16 mouse cellular contexts compared by ENCODE assay signal in genomic region chr13:35764559-35764958, GRCm38 (mm10).
"Had no signal": no experiment of that assay in that cellular context is flagged by ENCODE, and none has a peak within 500 bp of the region (broad histone marks: within the 10 kb centered on the region; RNA-seq: fewer than 3 reads in every experiment).

No protein-coding gene starts in this region.

- H3K4me2 ChIP-seq: limb, embryonic 12.5 days; midbrain, embryonic 12.5 days; neural tube, embryonic 13.5 days had no signal

- H3K27ac ChIP-seq: layer of hippocampus, adult 2 months; limb, embryonic 12.5 days; macrophage; midbrain, embryonic 12.5 days; neural tube, embryonic 13.5 days had no signal

- H3K36me3 ChIP-seq: limb, embryonic 12.5 days; midbrain, embryonic 12.5 days; neural tube, embryonic 13.5 days had no signal

- H3K27me3 ChIP-seq: limb, embryonic 12.5 days; megakaryocyte, embryonic 14.5 days; midbrain, embryonic 12.5 days; neural tube, embryonic 13.5 days had no signal

- DNase-seq: kidney, adult 11 months; kidney, postnatal 10 days; kidney, postnatal 4 days; retina, postnatal 1 day; right cerebral cortex, postnatal 4 days; spleen, adult 18-20 months; thymus, adult 18-20 months; thymus, postnatal 25 days had no signal

- ATAC-seq: lung, postnatal 0 days; midbrain, embryonic 16.5 days had no signal

- H3K4me3 ChIP-seq: layer of hippocampus, adult 2 months; limb, embryonic 12.5 days; megakaryocyte, embryonic 14.5 days; midbrain, embryonic 12.5 days; neural tube, embryonic 13.5 days had no signal

- H3K9ac ChIP-seq: limb, embryonic 12.5 days; midbrain, embryonic 12.5 days; neural tube, embryonic 13.5 days had no signal

- H3K9me3 ChIP-seq: limb, embryonic 12.5 days; midbrain, embryonic 12.5 days; neural tube, embryonic 13.5 days had no signal
